Mouse (Mus musculus): ENCODE measurements at regions not wholly inside any gene's neighbourhood (a gene's known extent, or its start where the extent isn't known, plus 50 kb on each side); places are given as distances from the start of the nearest gene placed in this dataset.

GRCm38 (mm10) chr11:71976724-71977481 lies 60.4 kb downstream of the Aipl1 start:
- intact Hi-C loops (cut with DNase I), result no loop called here
- no peak for DNase-seq

DNA sequence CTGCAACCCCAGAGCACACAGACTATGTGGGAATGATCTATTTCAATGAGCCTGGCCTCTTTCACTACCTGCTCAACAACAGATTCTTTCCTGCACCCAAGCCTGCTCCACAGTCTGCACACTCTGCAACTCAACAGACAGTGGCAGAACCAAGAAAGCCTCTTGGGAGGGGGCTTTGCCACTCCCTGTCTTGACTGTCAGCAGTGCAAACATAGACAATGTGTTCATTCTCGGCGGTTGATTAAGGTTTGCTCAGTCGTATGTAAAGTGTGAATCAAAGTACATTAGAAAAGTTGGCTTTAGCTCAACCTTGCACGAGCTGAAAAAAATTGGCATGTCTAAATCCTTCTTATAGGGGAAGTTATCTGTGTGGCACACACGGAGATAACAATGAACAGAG lies 66.0 kb downstream of the Aipl1 start:
- no peak for DNase-seq
- intact Hi-C loops (cut with DNase I), result no loop called here

GRCm38 (mm10) chr11:71962306-71962705 lies 75.0 kb downstream of the Aipl1 start:
- intact Hi-C loops (cut with DNase I), result no loop called here
- DNase-seq, result no peak

- intact Hi-C loops (cut with DNase I), result no loop called here
- no peak for DNase-seq
These were observed 84.8 kb downstream of the Aipl1 start for GRCm38 (mm10) chr11:71952533-71952932.

DNA sequence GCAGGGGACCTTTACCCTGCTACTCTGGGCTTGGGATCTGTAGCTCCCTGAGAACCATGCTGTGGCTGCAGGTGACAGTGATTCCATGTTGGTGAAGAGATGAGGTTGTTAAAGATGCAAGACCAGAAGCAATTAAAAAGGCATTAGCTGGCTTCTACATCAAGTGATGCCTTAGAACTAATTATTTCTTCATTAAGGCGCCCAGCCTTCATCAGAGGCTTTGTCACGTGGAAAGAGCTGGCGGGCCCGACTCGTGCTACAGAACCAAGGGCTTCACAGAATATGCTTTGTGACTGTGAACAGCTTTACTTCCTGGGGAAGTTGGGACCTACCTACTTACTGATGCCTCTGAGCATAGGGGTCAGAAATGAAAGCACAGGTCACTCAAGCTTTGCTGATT lies 90.1 kb downstream of the Aipl1 start:
- intact Hi-C loops (cut with DNase I), result no loop called here
- DNase-seq, result no peak

DNA sequence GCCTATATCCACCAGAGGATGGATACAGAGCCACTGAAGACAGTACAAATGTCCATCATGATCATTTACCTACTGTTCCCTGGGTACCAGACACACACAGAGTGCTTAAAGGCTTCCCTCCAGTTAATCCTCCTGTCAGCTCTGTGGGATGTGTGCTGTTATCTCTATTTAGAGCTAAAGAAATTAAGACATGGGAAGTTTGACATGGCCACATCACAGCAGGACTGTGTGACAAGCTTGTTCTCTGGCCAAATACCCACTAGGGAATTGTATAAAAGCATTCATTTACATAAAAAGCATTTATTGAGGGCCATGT lies 92.3 kb downstream of the Aipl1 start:
- intact Hi-C loops (cut with DNase I), result no loop called here
- no peak for DNase-seq

- DNase-seq, result no peak
These were observed 92.8 kb downstream of the Aipl1 start for GRCm38 (mm10) chr11:71944398-71945097.

DNA sequence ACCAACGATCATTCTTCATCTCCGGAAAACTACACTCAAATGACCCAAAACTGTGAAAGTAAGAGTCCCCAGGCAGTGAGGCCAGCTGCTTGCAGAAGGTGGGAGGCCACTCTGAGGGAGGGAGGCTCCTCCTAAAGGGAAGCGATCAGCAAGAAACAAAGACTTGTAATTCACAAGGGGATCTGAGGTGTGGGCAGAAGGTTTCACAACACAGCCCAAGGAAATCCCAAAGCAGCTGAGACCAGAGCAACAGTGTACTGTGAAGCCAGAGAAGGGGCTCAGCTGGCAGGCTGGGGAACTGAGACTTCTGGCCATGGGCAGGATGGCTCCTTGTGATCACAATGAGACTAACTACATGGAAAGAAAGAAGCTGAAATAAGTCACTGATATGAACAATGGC lies 93.8 kb downstream of the Aipl1 start:
- DNase-seq, result no peak
- intact Hi-C loops (cut with DNase I), result no loop called here

More at GRCm38 (mm10) chr11:71944398-71945097, 92.8 kb downstream of the Aipl1 start:
- intact Hi-C loops (cut with DNase I), result no loop called here

DNA sequence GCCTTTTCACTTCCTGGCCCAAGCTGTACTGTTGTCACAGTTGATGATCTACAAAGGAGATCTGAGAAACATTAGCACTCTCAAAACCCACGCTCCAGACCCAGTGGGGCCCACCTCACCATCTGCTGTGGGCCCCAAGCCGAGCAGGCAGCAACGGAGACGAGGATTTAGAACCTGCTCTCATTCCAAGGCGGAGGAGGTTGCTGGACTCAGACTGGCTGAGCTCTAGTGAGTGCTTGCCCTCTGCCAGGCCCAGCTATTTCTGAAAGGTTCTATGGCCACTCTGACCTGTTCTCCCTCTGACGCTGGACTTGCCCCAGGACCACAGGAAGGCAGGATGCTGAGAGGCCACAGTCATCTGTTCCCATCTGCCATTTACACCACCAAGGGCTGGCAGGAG lies 98.2 kb downstream of the Aipl1 start:
- intact Hi-C loops (cut with DNase I), result no loop called here
- no peak for DNase-seq

DNA sequence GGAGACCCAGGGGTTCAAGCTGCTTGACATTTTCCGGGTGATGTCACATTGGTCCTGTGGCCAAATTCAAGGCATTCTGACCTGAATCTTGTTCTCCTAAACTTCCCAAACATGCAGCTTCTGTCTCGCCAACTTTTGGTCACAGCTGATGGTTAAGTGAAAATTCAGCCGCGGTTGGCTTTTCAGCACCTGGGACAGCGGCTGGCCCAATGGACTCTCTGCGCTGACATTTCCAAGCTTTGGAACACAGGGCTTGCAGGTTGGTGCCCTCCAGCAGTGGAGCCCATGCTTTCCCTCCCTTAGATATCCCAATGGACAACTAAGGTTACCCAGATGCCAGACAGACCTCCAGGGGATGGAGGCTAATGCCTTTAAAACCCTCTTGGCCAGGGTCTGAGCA lies 100.2 kb downstream of the Aipl1 start:
- DNase-seq, result no peak
- intact Hi-C loops (cut with DNase I), result no loop called here

DNA sequence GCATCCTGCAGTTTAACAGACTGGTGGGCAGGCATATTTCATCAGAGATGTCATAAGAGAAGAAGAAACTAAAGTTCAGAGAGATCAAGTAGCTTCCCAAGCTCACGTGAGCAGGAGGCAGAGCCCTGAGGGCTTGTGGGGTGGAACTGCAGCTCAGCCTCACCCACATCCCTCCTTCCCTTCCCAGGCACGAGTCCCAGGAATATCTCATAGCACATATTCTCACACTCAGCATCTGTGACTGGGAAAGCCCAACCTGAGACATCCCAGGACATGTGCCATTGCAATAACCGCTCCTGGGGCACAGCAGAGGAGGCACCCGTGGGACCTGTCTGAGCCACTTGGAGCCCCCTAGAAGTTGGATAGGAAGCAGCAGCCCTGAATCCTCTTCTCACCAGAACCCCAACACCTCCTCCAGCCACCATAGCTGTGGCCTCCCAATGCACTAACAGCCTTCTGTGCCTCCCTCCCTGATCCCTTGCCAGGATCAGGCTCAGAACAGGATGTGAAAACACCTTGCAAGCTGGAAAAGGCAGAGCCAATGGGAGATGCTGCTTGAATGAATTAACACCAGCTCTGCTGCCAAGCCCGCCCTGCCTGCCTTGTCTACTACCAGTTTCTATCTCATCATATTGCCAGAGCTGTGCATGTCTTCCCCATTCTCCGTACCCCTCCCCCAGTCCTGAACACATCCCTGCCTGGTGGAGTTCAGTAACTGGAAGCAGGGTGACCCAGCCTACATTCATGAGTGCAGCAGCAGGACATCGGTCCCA lies 107.4 kb downstream of the Aipl1 start:
- no peak for DNase-seq
- intact Hi-C loops (cut with DNase I), result no loop called here

- intact Hi-C loops (cut with DNase I), result no loop called here
- no peak for DNase-seq
These were observed 122.6 kb downstream of the Aipl1 start for GRCm38 (mm10) chr11:71914665-71915064.

- intact Hi-C loops (cut with DNase I), result no loop called here
- no peak for DNase-seq
These were observed 124.7 kb downstream of the Aipl1 start for GRCm38 (mm10) chr11:71912626-71913025.

- intact Hi-C loops (cut with DNase I), result no loop called here
- DNase-seq, result no peak
These were observed 126.0 kb downstream of the Aipl1 start for GRCm38 (mm10) chr11:71911284-71911683.

GRCm38 (mm10) chr11:71908616-71909015 lies 128.7 kb downstream of the Aipl1 start:
- no peak for DNase-seq
- intact Hi-C loops (cut with DNase I), result no loop called here

DNA sequence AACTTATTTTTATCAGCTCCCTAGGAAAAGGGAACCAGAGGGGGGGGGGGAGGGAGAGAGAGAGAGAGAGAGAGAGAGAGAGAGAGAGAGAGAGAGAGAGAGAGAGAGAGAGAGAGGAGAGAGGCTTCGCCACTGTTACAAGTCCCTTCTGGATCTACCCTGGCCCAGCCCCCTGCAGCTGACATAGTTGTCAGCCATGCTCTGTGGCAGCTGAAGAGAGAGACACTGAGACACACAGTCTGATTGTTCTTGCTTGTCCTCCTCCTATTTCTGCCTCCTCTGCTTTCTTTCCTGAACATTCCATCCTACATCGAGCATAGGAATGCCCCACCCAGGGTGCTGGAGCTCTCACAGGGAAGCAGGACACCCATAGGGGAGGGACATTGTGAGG lies 134.3 kb downstream of the Aipl1 start:
- intact Hi-C loops (cut with DNase I), result no loop called here
- DNase-seq, result no peak

DNA sequence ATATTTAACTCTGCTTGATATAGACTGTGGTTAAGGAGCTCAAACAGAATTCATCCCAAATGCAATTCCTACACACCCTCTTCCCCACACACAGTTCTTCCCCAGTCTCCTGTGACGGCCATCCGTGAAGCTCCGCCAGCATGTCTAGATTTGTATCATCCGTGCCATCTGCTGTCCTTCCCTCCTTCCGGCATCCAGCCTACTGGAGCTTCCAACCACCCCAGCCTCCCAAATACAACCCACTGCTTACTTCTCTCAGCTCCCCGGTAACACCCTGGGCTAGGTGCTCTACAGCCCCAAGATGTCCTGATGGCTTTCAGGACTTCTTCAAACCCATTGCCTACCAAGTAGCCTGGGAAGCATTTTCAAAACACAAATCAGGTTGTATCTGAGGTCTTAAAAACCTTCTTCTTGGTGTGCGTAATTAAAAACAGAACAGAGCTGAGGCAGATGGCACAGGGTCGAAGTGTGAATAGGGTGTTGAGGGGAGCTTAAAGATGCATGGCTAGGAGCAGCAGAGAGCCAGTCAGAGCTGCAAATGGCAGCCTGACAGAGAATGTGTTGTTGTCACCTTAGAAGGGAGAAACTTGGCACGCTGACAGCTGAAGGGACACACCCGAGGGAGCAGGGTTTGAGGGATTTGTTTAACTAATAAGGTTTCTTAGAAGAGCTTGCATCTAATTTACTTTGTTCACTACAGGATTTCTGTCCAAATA lies 134.8 kb downstream of the Aipl1 start:
- intact Hi-C loops (cut with DNase I), result no loop called here
- no peak for DNase-seq

DNA sequence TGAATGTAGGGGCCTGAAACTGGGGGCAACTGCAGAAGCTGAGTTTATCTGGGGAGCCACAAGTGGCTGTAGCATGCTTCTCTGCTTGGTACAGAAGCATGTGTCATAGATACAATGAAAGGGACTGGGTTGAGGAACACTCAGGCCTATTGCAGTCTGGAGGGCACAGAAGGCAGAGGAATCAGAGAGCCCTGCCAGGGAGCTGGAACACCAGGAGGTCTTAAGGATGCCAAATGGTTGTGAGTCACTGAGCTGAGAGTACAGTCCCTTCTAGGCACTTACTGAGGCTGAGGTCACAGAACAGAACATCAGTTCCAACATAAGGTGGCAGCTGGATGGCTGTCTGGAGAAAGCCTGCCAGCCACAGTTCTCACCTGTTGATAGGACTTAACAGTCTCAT lies 136.5 kb downstream of the Aipl1 start:
- no peak for DNase-seq
- intact Hi-C loops (cut with DNase I), result no loop called here

DNA sequence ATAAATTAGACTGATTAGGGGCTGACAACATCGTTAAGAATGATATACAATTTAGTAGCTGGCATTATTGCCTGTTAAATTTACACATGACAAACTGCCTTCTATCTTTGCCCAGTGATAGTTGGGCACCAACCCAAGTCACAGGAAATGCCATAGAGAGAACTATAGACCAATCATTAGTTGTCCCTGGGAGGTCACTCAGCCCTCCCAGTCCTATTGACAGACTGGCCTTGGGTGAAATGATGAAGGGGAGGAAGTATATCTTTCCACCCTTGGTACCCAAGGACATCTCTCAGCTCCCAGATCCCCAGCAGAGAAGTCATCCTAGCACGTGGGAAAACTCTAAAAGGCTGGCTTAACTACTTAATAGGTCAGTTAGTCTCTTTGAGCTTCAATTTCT lies 139.8 kb downstream of the Aipl1 start:
- no peak for DNase-seq
- intact Hi-C loops (cut with DNase I), result no loop called here

DNA sequence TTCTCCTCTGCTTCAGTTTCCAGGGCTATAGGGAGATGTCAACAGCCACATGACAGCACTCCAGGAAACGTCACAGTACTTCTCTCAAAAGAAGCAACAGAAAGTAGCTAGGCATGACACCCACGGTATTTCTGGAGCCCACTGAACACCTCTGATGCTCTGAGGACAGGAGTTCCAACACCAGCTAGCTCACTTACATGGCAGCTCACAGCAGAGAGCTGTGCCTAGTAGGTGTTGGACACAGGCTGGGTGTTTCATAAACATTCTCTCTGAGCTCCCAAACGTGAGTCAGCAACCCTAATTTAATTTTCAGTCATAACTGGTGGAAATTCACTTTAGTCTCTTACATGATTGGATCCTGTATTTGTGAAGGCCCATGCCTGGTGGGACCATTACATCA lies 140.2 kb downstream of the Aipl1 start:
- intact Hi-C loops (cut with DNase I), result no loop called here
- no peak for DNase-seq

- intact Hi-C loops (cut with DNase I), result no loop called here
- DNase-seq, result no peak
These were observed 141.5 kb downstream of the Wscd1 start for GRCm38 (mm10) chr11:71891181-71891580.
